Mouse (Mus musculus): Measurements from ENCODE around the gene Farsb.
A peak's percentile ranks its signal among the peaks of the same experiment; 100 is the strongest.

The Farsb gene

DNA sequence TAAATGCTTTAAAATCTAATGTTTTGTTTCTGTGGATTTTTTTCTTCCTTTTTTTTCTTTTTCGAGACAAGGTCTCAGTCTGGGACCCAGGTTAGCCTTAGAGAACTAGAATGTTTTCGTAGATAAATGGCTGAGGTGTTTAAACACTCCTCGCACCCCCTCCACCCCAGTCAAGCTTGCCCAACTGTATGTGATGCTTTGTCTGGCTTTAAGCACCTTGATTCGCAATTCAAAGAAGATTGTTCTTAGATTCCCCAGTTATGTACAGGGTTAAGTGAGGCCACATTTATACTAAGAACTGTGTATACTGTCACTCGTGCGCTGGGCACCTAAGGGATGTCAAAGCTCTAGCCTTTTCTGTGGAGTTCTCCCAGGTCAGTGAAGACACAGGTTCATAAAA is 68.4 kb downstream of the Farsb start:
- no peak for DNase-seq (ENCODE audit: low spot score in 2 of 2)

DNA sequence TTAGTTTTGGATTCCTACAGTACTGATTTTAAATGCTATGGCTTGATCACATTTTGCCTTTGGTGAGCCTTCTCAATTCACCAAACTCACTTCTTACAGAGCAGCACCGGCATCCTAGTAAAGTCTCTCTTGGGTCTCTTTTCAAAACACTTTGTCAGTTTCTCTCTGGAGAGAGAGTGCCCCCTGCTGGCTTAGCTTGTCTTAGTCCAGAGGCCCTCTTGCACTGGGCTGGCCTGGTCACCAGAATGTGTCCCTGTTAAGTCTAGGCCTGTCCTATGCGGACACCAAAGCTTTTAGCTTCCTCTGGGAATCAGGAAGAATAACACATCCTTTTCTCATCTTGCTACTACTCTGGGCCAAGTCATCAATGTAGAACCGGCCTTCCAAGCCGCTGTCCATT is 69.1 kb downstream of the Farsb start:
- peak; percentile 34 to 78 for DNase-seq (ENCODE audit: low spot score in 2 of 2)

DNA sequence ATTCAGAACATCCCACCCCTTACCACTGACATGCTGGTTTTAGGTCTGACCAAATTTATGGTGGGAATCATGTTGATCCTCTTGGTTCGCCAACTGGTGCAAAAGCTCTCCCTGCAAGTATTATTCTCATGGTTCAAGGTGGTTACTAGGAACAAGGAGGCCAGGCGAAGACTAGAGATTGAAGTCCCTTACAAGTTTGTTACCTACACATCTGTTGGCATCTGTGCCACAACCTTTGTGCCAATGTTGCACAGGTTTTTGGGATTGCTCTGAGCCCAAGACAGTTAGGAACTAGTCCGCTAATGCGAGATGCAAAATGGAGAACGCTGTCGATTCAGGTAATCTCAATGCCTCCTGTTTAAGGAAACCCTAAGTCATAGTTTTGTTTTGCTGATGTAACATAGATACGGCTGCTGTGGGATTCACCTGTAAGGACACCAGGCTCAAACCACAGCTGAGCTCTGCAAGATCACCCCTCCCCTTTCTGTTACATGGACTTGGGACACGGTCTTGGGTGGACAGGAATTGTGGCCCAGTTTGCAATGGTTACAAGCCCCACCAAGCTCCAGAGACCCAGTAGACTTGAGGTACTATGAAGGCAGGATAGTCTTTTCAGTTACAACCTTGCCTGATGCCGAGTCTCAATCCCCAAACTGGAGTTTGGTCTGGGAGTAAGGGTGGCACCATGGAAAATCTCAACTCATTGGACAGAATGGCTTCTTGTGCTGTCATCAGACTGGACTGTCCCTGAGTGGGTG is 71.4 kb downstream of the Farsb start:
- DNase-seq (ENCODE audit: low spot score in 2 of 2): no peak

DNA sequence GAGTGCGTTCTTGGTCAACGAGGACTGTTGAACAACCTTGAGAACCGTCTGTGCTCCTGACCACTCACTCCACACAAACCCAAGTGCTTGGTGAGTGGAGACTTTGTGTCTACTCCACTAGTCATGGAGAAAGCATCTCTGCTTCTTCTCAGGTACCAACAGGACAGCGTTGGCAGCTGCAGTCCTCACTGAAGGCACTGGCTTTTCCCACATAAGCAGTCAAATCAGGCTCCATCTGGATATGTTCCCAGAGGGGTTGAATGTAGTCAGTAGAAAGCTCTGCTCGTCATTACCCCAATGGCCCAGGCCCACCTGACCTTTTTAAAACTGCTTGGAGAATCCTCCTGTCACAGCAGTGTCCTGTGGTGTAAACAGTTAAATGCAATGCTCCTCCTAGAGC is 74.3 kb downstream of the Farsb start:
- no peak for DNase-seq (ENCODE audit: low spot score in 2 of 2)

DNA sequence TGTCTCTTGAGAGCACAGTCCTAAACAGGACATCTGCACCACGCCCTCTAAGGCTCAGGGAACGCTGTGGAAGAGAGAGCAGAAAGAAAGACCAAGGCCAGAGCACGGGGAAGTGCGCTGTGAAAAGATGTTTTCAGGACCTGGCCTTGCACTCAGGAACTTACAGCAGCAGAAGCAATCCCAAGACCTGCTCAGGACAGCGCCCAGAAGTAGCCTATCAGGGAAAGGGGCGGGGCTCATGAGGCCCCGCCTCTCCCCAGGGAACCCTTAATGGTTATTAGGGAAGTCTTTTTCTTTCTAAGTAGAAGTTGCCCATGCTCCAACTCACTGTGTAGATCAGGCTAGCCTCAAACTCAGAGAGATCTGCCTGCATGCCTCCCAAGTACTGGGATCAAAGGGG is 76.0 kb downstream of the Farsb start:
- DNase-seq (ENCODE audit: low spot score in 2 of 2): no peak

DNA sequence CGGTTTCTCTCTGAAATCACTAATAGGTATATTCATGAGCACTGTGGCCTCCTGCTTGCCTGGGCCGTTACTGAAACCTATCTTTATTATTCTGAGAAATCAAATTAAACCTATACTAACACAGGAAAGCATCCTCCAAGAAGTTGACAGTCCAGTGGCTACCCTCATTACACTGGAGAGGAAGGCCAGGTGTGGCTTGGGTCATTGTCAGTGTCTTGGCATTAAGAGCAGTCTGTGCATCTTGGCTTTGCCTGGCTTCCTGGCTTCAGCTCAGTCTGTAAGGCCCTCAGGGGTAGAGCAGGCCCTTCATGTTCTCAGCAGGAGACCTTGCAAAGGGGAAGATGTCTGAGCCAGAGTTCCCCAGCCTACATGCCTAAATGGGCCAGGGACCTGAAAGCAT is 79.3 kb downstream of the Farsb start:
- no peak for DNase-seq (ENCODE audit: low spot score in 2 of 2)

DNA sequence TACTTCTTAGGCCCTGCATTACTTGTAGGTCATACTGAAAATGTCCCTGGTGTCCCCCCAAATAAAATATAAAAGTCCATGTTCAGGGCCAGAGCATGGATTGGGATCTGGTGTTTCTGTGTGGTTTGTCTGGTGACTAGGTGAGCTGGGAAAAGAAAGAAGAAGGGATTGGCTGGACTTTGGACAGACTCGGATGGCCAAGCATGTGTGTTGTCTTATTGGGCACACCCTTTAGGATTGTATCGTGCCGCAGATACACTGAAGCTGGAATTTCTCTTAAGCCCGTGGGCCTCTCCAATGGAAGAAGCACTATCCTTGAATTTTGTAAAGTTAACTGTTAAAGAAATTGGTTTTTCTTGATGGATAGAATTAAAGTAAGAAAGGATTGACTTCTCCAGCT is 87.3 kb downstream of the Farsb start:
- no peak for DNase-seq (ENCODE audit: low spot score in 2 of 2)

DNA sequence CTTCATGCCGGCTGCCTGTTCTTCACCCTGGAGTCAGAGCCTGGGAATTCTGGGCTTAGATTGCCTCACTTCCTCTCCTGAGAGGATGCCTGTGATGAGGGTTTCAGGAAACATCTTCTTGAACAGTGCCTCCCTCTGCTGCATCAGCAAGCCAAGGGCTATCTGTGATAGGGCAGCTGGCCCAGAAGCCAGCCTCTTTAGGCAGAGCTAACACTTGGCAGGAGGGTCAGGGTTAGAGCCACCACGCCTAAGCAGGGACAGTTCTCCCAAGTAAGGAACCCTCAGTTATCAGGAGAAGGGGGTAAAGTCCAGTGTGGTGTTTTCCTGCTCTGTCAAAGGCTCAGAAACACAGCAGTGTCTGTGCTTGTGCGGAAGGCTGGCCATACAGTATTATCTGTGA is 88.9 kb downstream of the Farsb start:
- no peak for DNase-seq (ENCODE audit: low spot score in 2 of 2)

DNA sequence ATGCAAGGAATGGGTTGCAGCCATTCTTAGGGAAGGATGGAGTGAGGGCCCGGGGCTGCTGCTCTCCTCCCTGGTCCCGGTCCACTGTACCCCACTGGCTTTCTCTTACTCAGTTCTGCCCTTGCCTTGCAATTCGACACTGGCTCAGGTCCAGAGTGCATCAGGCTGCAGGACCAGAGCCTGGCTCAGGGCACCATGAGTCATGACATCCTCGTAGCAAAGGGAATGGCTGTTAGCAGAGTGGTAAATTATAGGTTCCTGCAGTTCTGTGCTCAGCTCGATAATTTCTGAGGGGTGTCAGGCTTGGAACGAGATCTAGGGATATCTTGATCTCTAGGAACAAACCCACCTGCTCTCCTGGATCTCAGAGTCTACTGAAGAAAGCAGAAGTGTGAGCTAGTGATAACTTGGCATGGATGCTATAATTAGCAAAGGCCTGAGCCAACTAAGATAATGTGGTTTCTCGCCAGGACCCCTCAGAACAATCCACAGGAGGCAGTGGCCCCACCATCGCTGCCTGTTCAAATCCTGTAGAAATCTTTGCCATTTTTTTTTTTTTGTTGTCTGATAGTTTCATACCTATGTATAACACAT is 92.3 kb downstream of the Farsb start:
- DNase-seq (ENCODE audit: low spot score in 2 of 2): no peak

DNA sequence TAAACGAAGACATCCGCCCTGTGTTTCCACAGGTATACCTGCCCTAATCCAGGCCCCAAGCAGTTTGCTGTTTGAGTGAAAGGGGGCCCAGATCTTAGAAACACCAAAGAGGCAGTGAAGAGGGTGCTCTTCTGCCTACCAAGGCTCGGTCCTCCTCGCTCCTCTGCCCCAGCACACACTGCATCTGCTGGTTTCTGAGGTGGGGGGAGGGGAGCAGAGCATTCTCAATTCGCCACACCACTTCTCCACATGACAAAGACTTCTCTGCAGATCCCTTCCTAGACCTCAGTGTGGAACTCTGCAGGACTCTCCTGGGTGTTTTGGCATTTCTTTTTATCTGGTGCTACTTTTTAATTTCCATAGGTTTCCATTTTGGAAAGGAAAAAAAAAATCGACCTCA is 93.0 kb downstream of the Farsb start:
- no peak for DNase-seq (ENCODE audit: low spot score in 2 of 2)

DNA sequence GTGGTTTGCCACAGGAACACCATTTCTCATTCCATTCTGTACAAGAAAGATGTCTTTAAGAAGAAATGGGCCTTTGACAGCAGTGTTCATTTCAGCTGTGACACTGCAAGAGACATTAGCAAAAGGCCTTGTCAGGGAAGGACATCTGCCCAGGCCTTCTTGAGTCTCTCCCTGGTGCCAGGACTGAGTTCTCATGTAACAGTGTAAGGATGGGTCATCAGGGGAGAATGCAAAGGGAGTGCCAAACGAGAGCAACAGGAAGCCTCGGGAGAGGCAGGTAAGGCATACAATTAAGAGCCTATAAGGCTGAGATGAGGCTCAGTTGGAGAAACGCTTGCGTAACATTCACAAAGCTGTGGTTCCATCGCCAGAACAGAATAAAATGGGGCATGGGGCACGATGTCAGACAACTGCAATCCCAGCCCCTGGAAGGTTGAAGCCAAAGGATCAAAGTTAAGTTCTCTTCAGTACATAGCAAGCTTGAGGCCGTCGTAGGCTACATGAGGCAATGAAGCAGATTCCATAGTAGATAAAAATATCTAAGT is 93.4 kb downstream of the Farsb start:
- DNase-seq (ENCODE audit: low spot score in 2 of 2): no peak

DNA sequence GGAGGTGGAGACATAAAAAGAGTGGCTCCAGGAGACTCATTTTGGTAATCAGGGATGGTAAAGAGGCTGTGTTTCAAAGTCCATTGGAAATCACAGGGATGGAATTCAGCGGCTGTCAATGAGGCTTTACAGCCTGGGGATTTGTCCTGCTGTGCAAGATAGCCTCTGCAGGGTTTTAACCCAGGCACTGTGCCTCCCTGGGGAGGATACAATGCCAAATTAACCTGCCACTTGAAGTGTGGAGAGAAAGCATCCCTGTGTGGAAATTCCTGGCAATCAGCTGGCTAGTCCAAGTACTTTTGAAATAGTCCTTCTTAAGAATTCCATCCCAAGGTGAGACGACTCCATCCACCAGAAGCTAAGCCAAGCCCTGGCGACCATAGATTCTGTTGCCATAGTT is 99.8 kb downstream of the Farsb start:
- no peak for DNase-seq (ENCODE audit: low spot score in 2 of 2)

DNA sequence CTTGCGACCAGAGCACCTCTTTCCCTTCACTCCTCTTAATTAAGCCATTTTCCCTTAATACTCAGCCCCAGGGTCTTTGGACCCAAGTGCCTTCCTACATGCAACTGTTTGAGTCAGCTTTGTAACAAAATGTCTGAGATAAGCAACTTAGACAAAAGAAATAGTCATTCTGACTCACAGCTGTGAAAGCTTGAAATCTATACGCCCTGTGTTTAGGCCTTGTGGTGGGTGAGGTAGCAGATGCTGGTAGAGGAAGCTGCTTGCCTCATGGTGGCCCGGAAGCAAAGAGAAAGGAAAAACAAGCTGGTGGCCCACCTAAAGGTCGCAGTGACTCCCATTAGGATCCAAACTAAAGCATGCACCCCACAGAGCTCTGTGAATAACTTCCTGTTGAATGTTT is 100.8 kb downstream of the Farsb start:
- no peak for DNase-seq (ENCODE audit: low spot score in 2 of 2)

DNA sequence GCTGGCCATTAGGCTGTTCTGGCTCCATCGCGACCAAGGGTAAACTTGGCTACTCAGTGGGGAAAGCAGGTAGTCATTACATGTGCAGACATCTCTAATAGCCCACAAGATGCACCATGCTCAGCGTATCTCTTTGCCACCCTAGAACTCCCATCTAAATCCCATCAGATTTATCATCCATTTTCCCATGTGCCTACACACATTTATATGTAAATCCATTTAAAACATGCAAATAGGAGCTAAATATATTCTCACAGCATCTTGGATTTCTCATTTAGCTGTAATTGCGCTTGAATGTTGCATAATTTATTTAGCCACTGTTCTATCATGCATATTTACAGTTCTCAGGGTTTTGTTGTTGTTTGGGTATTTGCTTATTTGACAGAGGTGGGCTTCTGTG is 107.7 kb downstream of the Farsb start:
- DNase-seq (ENCODE audit: low spot score in 2 of 2): no peak

DNA sequence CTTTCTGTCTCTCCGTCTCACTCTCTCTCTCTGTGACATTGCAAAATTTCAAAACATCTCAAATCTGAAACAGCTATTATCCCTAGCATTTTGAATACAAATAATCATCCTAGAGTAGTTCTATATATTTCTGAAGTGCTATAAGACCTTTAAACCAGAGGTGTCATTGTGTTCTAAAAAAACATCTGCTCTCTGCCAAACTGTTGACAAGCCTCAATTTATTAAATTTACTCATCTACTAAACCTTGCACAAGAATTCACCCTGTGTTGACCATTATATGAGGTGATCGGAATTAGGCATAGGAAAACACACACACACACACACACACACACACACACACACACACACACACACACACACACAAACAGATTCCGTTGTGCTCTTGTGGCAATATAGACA is 113.6 kb downstream of the Farsb start:
- no peak for DNase-seq (ENCODE audit: low spot score in 2 of 2)

DNA sequence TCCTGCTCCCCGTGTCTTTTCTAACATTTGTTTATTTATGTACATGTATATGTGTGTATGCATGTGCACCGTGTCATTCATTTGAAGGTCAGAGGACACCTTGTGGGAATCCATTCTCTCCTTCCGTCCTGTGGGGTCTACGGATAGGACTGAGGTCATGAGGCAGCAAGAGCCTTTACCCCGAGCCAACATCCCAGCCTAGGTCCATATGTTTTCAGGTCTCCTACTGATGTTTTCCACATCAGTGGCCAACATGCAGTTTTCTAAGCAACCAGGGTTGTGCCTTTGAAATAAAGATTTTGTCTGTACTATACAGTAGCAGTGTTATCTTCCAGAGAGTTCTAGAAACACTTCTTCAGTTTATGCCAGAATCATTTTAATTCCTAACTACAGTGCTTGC is 114.9 kb downstream of the Farsb start:
- DNase-seq (ENCODE audit: low spot score in 2 of 2): no peak

DNA sequence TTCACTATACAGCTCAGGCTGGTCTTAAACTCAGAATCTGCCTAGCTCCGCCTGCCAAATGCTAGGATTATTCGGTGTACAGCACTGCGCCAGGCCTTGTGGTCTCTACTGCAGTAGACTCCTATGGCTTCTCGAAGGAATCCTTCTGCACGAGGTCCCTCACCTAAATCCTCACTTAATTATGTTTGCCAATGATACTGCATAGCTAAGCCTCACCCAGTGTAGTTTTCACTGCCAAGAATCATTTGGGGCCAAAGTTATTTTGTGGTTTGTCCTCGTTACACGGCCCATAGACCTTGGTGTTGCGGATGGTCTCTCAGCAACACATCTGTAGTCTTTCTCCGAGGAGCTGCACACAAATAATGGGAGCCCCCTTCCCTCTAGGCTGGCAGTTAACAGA is 116.4 kb downstream of the Farsb start:
- no peak for DNase-seq (ENCODE audit: low spot score in 2 of 2)

DNA sequence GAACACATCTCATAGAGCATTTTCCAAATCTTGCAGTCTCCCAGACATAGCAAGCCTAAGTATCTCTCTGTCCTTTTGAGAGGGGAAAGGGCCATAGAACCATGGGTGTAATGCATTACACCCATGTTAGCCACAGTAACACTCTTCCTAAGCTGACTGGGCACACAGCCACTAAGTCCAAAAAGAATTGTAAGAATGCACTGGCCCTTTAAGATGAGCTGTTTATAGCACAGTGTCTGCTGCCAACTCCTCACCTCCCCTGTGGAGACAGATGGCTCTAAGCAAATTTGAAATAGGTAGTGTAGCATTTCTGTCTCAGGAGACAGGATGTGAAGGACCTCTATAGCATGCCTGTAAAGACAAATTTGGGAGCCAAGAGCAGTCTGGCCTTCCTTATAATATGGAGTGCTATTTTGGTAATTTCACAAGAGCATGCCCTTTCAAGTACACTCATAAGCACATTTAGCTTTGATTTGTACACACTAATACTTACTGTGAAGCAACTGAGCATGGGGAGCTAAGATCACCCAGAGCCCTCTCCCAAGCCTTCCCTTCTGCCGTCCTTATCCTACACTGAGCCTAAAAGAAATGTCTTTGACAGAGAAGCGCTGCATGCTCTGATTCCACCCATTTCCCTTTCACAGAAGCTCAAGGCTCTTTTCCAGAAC is 117.0 kb downstream of the Farsb start:
- DNase-seq (ENCODE audit: low spot score in 2 of 2): no peak

DNA sequence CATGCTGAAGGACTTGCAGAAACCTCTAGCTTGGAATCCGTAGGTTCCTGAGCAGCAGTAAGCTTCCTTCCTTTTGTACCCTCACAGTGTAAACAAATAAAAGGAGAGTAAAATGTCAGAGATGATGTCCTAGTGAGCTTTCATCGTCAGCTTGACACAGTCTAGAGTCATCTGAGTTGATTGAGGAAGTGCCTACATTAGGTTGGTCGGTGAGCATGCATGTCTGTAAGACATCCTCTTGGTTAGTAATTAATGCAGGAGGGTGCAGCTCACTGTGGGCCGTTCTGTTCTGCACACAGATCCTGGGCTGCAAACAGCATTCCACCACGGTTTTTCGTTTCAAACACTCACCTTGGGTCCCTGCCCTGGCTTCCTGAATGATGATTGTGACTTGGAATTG is 118.6 kb downstream of the Farsb start:
- DNase-seq (ENCODE audit: low spot score in 2 of 2): no peak
